Mouse (Mus musculus): Measurements from ENCODE around the gene Plxna4. TPM values are rescaled to one million over a fixed set of nuclear protein-coding genes. Genes with fewer than 3 reads are reported as not detected.

The Plxna4 gene
- polyA plus RNA-seq, 1 experiment from 2014 or later: 11.0 TPM

DNA sequence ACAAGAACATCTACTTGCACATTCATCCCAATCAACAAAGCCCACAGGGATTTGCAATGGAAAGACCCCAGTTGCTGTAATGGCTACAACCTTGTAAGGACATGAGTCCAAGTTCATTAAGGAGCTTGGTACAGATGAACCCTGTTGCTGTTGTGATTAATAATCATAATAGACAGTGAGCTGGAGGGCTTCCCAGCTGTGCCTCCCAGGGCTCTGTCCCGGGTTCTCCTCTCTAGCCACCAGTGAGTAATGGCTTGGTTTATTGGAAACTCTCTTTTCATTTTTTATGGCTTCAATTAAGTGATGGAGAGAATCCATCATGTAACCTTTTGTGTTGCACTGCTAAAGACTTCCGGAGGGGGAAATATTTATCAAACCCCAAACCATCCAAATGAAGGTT is 164.9 kb downstream of the Plxna4 start:
- Histone ChIP-seq H3K27me3 (no peaks in the 10 kb centered on the region), H3K27ac (no peak overlapping the region), H3K9me3 (replicated peaks) (no peaks in the 10 kb centered on the region), H3K4me2 (replicated peaks) (no peak overlapping the region), H3K4me3 (no peak overlapping the region), H3K9ac (no peak overlapping the region), H3K4me1 (peaks cover 2% of the 10 kb centered on the region; the same call in 1 of the 2 replicates), H3K36me3 (no peaks in the 10 kb centered on the region)
- no peak for ATAC-seq (ENCODE audit: low FRiP score)
- WGBS: 67% methylated on average over 2 of the region's 2 CpGs

DNA sequence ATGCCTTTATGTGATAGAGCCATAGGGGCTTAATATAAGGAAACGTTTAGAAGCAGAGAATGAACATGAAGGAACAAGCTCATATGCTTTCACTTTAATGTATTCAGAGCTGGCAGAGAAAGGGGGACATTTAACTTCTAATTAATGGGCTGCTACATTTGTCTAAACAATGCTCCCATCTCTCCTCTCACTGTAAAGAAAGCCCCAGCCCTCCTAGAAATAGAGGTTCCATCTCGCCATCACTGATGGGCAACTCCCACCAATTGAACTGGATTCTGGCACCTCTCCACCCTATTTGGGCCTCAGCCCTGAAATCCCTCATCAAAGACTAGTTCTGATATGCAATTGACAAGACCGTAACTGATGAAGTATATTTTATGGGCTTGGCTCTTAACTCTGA is 167.4 kb downstream of the Plxna4 start:
- Histone ChIP-seq H3K27me3 (no peaks in the 10 kb centered on the region), H3K4me1 (peaks cover 2% of the 10 kb centered on the region; the same call in 1 of the 2 replicates), H3K4me2 (replicated peaks) (no peak overlapping the region), H3K4me3 (no peak overlapping the region), H3K27ac (no peak overlapping the region), H3K9me3 (replicated peaks) (no peaks in the 10 kb centered on the region), H3K36me3 (no peaks in the 10 kb centered on the region), H3K9ac (no peak overlapping the region)
- no peak for ATAC-seq (ENCODE audit: low FRiP score)
- 87% methylated on average over 3 of the region's 3 CpGs for WGBS

DNA sequence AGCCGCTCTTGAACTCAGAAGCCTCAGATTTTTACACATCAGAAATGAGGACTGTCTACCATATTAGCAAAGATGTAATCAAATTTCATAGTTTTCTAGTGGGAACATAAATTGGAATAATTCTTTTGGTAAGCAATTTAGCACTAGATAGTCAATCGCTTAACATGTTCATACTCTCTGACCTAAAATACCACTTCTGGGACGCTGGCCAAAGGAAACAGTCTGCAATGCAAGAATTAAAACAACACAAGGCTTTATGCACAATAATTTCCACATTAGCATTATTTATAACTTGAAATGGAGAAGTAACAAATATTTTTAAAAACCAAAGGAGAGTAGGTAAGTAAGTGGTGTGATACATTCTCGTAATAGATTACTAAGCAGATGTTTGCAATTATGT is 170.6 kb downstream of the Plxna4 start:
- Histone ChIP-seq H3K27ac (no peak overlapping the region), H3K9ac (no peak overlapping the region), H3K4me2 (replicated peaks) (no peak overlapping the region), H3K27me3 (no peaks in the 10 kb centered on the region), H3K9me3 (replicated peaks) (no peaks in the 10 kb centered on the region), H3K4me1 (peaks cover 10% of the 10 kb centered on the region), H3K36me3 (no peaks in the 10 kb centered on the region), H3K4me3 (no peak overlapping the region)
- 90% methylated on average over 4 of the region's 4 CpGs for WGBS
- no peak for ATAC-seq (ENCODE audit: low FRiP score)

DNA sequence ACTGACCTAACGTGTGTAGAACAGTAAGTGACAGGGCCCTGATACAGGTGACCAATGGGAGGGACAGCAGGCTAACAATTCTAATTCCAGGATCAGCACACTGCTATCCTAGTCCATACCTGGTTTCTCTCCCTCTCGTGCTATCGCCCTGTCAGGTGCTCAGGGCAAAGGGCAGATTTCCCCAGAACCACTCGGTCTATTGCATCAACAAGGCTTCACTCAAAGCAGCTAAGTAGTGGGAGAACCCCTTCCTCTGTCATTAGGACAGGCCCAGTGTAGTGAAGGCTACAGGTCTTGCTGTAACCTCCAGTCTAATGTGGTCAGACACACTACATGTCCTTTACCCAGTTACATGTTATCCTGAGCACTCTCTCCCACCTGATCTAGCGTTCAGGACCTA is 176.7 kb downstream of the Plxna4 start:
- no peaks in the 10 kb centered on the region for H3K36me3 ChIP-seq
- ATAC-seq (ENCODE audit: low FRiP score): no peak
- no peaks in the 10 kb centered on the region for H3K9me3 ChIP-seq (replicated peaks)
- no peak overlapping the region for H3K4me2 ChIP-seq (replicated peaks)
- WGBS: 90% methylated on average over 5 of the region's 5 CpGs
- no peak overlapping the region for H3K27ac ChIP-seq
- peaks cover 15% of the 10 kb centered on the region for H3K4me1 ChIP-seq
- H3K27me3 ChIP-seq: no peaks in the 10 kb centered on the region
- no peak overlapping the region for H3K9ac ChIP-seq
- H3K4me3 ChIP-seq: no peak overlapping the region

DNA sequence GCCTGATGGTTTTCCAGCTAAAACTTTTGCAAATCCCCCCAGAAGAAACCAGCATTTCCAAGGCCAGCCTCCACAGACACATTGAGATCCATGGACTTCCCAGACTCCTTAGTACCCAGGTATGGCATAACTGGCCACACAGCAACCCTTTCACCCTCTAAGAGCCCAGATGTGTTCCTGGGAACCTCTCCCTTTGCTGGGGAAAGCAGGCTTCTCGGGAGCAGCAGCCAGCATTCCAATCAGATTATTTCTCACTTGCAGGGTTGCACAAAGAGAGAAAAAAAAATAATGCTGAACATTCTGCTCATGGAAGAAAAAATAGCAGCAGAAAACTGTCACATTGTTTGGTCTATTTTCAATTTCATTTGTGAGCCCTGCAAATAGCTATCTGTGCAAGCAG is 178.4 kb downstream of the Plxna4 start:
- Histone ChIP-seq H3K9me3 (replicated peaks) (no peaks in the 10 kb centered on the region), H3K4me2 (replicated peaks) (no peak overlapping the region), H3K4me1 (peaks cover 15% of the 10 kb centered on the region), H3K27ac (no peak overlapping the region), H3K27me3 (no peaks in the 10 kb centered on the region), H3K4me3 (no peak overlapping the region), H3K9ac (no peak overlapping the region), H3K36me3 (no peaks in the 10 kb centered on the region)
- 62% methylated on average over 1 of the region's 1 CpGs for WGBS
- ATAC-seq (ENCODE audit: low FRiP score): no peak

DNA sequence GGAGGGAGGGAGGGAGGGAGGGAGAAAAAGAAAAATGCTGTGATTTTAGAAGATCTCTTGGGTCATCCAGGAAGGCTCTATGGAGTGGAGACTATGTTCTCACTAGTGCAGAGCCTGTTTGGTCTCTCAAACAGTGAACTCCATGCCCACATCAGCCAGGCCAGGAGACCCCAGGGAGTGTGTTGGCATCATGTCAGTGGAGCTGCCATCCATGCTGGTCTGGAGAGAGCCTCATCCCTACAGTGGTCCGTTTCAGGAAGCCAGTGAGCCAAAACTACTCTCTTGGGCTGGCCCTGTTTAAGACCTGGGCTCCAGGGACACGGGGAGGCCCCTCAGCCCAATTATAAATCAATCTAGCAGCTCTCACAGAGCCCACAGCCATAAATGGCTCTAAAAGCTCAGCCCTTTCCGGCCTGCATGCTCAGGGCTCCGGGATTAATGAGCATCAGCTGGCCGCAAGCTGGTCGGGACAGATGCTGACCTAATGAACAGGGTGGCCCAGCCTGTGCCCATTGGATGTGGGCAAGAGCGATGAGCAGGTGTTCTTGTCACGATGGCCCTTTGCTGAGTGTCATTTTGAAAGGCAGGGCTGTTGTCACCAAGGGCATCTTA is 180.3 kb downstream of the Plxna4 start:
- peak; percentile 83 for ATAC-seq (ENCODE audit: low FRiP score)

DNA sequence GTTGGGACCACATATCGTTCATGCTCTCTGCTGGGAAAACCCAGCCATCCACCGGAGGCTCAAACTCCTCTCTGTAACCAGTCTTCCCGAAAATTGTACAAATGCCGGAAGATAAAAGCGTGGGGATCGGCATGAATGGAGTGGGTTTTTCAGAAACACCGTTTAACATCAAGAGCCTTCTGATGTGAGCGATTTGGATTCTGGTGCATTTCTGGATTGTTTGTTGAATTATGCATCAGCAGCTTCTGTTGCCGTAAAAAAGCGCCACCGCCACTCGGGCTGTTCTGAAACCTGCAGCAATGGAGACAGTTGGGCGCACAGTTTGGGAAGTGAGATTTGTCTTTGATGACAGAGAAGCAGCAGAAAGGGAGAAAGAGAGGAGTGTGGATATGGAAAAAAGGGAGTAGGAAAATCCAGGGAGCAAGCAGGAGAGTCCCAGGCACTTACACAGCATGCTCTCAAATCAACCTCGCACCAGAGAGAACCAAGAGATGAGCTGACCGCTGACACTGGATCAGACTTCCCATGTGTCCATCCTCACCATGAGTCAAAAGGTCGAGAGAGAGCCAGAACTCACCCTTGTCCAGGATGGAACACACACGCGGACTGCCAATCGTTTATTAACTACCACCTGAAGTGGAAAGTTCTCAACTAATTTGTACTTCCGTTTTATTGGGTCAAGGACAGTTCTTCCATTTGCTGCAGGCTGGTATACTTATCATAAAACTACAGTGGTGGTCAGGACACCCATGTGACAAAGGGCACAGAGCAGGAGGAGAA is 181.5 kb downstream of the Plxna4 start:
- Histone ChIP-seq H3K36me3 (no peaks in the 10 kb centered on the region), H3K4me2 (replicated peaks) (no peak overlapping the region), H3K4me3 (no peak overlapping the region), H3K27me3 (no peaks in the 10 kb centered on the region), H3K4me1 (peaks cover 11% of the 10 kb centered on the region), H3K27ac (no peak overlapping the region), H3K9me3 (replicated peaks) (no peaks in the 10 kb centered on the region), H3K9ac (no peak overlapping the region)
- 89% methylated on average over 20 of the region's 20 CpGs for WGBS
- no peak for ATAC-seq (ENCODE audit: low FRiP score)

More for the DNA sequence above, 180.3 kb downstream of the Plxna4 start:
- Histone ChIP-seq H3K4me2 (replicated peaks) (no peak overlapping the region), H3K27me3 (no peaks in the 10 kb centered on the region), H3K4me3 (no peak overlapping the region), H3K9ac (no peak overlapping the region), H3K4me1 (peaks cover 17% of the 10 kb centered on the region), H3K36me3 (no peaks in the 10 kb centered on the region), H3K27ac (0 out of 2 replicates have a peak overlapping the region, but pooled peaks have one; percentile 41), H3K9me3 (replicated peaks) (no peaks in the 10 kb centered on the region)
- 44% methylated on average over 8 of the region's 8 CpGs for WGBS

DNA sequence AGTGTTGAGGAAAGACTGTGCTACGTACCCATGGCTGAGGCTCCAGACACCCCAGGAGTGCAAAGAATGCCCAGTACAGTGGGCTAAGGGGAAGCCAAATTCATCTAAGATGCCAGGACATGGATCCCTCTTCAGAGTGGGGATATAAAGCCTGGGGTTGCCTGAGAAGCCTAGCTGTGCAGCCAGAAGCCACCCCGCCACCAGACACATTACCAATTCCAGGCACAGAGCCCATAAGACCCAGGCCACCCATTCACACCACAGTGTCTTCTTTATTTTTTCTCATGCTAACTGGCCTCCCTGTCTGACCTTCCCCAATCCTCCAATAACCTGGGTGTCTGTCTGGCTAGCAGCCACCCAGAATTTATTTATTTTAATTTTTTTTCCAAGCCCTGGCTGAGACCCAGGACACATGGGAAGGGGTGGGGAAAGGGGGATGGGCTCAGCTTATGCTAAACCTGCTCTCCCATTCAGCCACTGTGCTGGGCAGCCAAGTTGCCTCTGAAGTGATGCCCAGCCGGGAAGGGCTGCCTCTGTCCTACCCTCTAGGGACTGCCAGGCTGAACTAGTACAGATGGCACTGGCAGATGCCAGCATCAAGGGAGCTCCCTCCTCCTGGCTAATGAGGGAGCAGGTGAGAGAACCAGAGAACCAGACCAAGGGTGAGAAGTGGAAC is 185.3 kb downstream of the Plxna4 start:
- peak; percentile 86 for ATAC-seq (ENCODE audit: low FRiP score)
- Histone ChIP-seq H3K4me3 (no peak overlapping the region), H3K27ac (no peak overlapping the region), H3K36me3 (no peaks in the 10 kb centered on the region), H3K4me1 (peaks cover 9% of the 10 kb centered on the region), H3K27me3 (no peaks in the 10 kb centered on the region), H3K9ac (no peak overlapping the region), H3K9me3 (replicated peaks) (no peaks in the 10 kb centered on the region), H3K4me2 (replicated peaks) (no peak overlapping the region)
- 59% methylated on average over 3 of the region's 3 CpGs for WGBS

DNA sequence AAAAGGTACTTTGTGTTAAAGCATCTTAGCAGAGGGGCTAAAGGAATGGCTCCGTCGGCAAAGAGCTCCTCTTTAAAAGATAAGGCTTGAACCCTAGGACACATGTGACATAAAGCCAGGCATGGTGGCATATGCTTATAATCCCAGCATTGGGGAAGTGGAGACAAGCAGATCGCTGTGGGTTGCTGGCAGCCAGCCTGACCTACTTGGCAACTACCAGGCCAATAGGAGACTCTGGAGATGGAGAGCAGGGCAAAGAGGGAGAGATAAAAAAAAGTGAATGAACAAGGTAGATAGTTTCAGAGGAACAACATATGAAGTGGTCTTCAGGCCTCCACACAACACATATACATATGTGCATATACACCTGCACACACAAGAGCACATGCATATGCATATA is 189.7 kb downstream of the Plxna4 start:
- Histone ChIP-seq H3K27me3 (no peaks in the 10 kb centered on the region), H3K4me1 (peaks cover 15% of the 10 kb centered on the region), H3K9ac (no peak overlapping the region), H3K27ac (no peak overlapping the region), H3K9me3 (replicated peaks) (no peaks in the 10 kb centered on the region), H3K4me3 (no peak overlapping the region), H3K4me2 (replicated peaks) (no peak overlapping the region), H3K36me3 (no peaks in the 10 kb centered on the region)
- no peak for ATAC-seq (ENCODE audit: low FRiP score)
- WGBS: 83% methylated on average over 3 of the region's 3 CpGs

DNA sequence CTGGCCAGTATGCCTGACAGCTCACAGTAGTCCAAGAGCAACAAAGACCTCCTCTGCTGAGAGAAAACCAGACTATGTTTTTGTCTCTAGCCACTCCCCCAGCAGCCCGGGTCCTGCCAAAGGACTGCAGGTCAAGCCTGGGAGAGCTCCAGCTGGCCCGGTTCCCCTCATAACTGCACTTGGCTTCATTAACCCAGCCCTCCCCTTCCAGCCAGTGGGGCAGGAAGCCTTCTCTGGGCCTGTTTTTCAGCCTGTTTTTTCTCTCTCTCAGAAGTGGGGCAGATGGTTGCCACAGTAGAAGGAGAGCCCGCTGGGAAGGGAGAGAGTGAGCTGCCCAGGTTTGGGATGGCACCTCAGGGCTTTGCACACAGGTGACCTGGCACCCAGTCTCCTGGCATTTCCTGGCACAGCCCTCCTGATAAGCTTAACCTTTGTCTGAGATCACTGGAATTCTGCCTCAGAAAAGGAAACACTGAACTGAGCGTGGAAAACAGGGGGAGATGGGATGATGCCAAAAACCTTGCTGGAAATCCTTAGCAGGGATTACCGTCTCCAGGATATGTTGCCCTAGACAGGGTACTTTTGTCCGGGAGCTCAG is 190.8 kb downstream of the Plxna4 start:
- Histone ChIP-seq H3K9ac (no peak overlapping the region), H3K9me3 (replicated peaks) (no peaks in the 10 kb centered on the region), H3K4me3 (no peak overlapping the region), H3K27me3 (no peaks in the 10 kb centered on the region), H3K36me3 (no peaks in the 10 kb centered on the region), H3K4me2 (replicated peaks) (no peak overlapping the region), H3K4me1 (peaks cover 8% of the 10 kb centered on the region; the same call in 1 of the 2 replicates), H3K27ac (no peak overlapping the region)
- WGBS: 45% methylated on average over 6 of the region's 6 CpGs
- ATAC-seq (ENCODE audit: low FRiP score): no peak

DNA sequence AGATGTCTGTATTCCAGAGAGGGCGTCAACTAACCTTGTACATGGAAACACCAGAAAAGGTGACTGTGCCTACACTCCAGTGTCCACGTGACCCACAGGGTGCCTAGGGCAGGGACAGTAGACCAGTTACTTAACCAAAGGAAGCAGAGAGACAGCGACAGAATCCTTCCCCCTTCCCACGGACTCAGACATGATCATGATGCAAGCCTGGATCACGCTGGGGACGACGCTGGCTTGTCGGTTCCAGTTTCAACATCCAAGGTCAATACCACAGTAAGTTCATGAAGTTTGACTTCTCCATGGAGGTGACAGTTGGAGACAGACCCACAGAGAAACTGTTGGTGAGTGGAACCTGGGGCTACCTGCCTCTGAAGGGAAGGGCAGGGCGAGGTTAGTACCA is 192.6 kb downstream of the Plxna4 start:
- Histone ChIP-seq H3K36me3 (no peaks in the 10 kb centered on the region), H3K4me2 (replicated peaks) (no peak overlapping the region), H3K9ac (no peak overlapping the region), H3K4me3 (no peak overlapping the region), H3K9me3 (replicated peaks) (no peaks in the 10 kb centered on the region), H3K4me1 (peaks cover 12% of the 10 kb centered on the region), H3K27me3 (no peaks in the 10 kb centered on the region), H3K27ac (no peak overlapping the region)
- ATAC-seq (ENCODE audit: low FRiP score): no peak
- 91% methylated on average over 9 of the region's 9 CpGs for WGBS

DNA sequence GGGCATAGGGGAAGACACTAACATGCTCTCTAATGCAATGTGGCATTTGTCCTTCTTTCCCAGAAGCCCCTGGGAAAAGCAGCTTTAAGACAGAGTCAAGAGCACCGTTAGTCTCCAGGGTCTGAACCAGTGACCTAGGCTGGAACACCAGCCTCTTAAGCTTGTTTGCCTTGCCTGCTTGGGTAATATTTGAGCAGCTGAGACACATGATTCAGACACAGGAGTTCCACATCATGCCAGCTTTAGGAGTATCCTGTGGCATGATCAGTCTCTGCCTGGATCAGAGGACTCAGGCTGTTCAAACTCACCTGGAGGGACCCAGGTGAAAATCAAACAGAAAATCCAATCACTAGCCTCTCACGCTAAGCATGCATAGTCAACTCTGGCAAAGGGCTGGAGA is 195.7 kb downstream of the Plxna4 start:
- Histone ChIP-seq H3K9ac (no peak overlapping the region), H3K9me3 (replicated peaks) (no peaks in the 10 kb centered on the region), H3K4me3 (no peak overlapping the region), H3K27me3 (no peaks in the 10 kb centered on the region), H3K4me1 (peaks cover 10% of the 10 kb centered on the region), H3K27ac (no peak overlapping the region), H3K4me2 (replicated peaks) (no peak overlapping the region), H3K36me3 (no peaks in the 10 kb centered on the region)
- WGBS: 88% methylated on average over 2 of the region's 2 CpGs
- no peak for ATAC-seq (ENCODE audit: low FRiP score)
